Mouse (Mus musculus) stomach, postnatal 0 days (tissue): ENCODE results near the gene Usp20.

Source experiments
- CTCF ChIP-seq: IDR thresholded peaks from 2 replicates; pipeline ENCODE4 v1.5.1; 2016; ENCODE audit warnings: antibody characterized with exemption, low read depth, mild to moderate bottlenecking, moderate library complexity
- EP300 ChIP-seq: optimal IDR thresholded peaks from 2 replicates; pipeline ENCODE3; 2016; ENCODE audit warnings: antibody characterized with exemption

DNA sequence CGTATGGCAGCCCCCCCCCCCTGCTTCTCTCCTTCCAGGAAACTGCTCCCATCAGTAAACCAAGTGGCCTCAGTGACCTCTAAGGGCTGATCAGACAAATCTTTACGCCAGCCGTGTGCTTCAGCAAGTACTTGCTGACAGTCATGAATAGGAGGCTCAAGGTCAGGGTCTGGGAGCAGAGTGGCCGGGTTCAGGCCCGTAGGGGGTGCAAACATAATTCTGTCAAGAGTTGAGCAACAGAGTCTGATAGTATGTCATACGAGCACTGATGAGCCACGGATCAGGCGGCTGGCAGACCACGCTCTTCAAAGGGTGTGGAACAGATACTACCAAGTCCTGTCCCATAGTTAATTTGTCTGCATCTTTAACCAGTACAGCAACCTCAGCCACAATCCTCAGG, 8.1 kb downstream of the Usp20 start:
- no peak for TF ChIP-seq CTCF
- no peak for TF ChIP-seq EP300
